Mouse (Mus musculus): ENCODE data around the gene Ncstn. TPM values are rescaled to one million over a fixed set of nuclear protein-coding genes. Genes with fewer than 3 reads are reported as not detected.

Ncstn gene
- total RNA-seq, 2 experiments from 2014 or later, result 24.6 to 57.3 TPM

Other genes with a start within 250 kb of the Ncstn start
- 17.2 and 17.3 TPM in 2 replicates for gene Cd84, start 243.1 kb downstream of the Ncstn start, total RNA-seq (2014; fragmentation: Nextera tagmentation)
- 20.1 and 61.3 TPM in 2 replicates for gene Cd84, start 243.1 kb downstream of the Ncstn start, total RNA-seq (2017)
- gene Gm10521, start 187.1 kb downstream of the Ncstn start, total RNA-seq (2014; fragmentation: Nextera tagmentation), result 2.6 and 2.7 TPM in 2 replicates
- gene Gm10521, start 187.1 kb downstream of the Ncstn start, total RNA-seq (2017), result 1.1 TPM in 2 replicates
- 3.7 and 17.0 TPM in 2 replicates for gene Slamf6, start 165.3 kb downstream of the Ncstn start, total RNA-seq (2014; fragmentation: Nextera tagmentation)
- gene Slamf6, start 165.3 kb downstream of the Ncstn start, total RNA-seq (2017), result 0.50 and 3.5 TPM in 2 replicates
- gene Vangl2, start 54.4 kb downstream of the Ncstn start, total RNA-seq (2014; fragmentation: Nextera tagmentation), result 1.6 and 1.9 TPM in 2 replicates
- 0.42 and 2.6 TPM in 2 replicates for gene Vangl2, start 54.4 kb downstream of the Ncstn start, total RNA-seq (2017)
- gene Nhlh1, start 25.2 kb downstream of the Ncstn start, total RNA-seq (2014; fragmentation: Nextera tagmentation), result not detected in 2 replicates
- not detected in 2 replicates for gene Nhlh1, start 25.2 kb downstream of the Ncstn start, total RNA-seq (2017)
- gene Copa, start 266 bp downstream of the Ncstn start, total RNA-seq (2014; fragmentation: Nextera tagmentation), result 107 and 133 TPM in 2 replicates
- 107 and 114 TPM in 2 replicates for gene Copa, start 266 bp downstream of the Ncstn start, total RNA-seq (2017)
- 31.6 and 53.9 TPM in 2 replicates for gene Pex19, start 44.0 kb upstream of the Ncstn start, total RNA-seq (2014; fragmentation: Nextera tagmentation)
- 45.1 and 48.2 TPM in 2 replicates for gene Pex19, start 44.0 kb upstream of the Ncstn start, total RNA-seq (2017)
- 106 and 110 TPM in 2 replicates for gene Dcaf8, start 65.3 kb upstream of the Ncstn start, total RNA-seq (2014; fragmentation: Nextera tagmentation)
- gene Dcaf8, start 65.3 kb upstream of the Ncstn start, total RNA-seq (2017), result 132 and 142 TPM in 2 replicates
- gene Pea15a, start 124.0 kb upstream of the Ncstn start, total RNA-seq (2014; fragmentation: Nextera tagmentation), result 0.50 and 4.7 TPM in 2 replicates
- 2.0 TPM in 1 of 2 replicates, not detected in the other for gene Pea15a, start 124.0 kb upstream of the Ncstn start, total RNA-seq (2017)
- gene Casq1, start 137.1 kb upstream of the Ncstn start, total RNA-seq (2014; fragmentation: Nextera tagmentation), result not detected in 2 replicates
- gene Casq1, start 137.1 kb upstream of the Ncstn start, total RNA-seq (2017), result not detected in 2 replicates
- gene Atp1a4, start 175.6 kb upstream of the Ncstn start, total RNA-seq (2014; fragmentation: Nextera tagmentation), result not detected in 2 replicates
- gene Atp1a4, start 175.6 kb upstream of the Ncstn start, total RNA-seq (2017), result not detected in 2 replicates
- 9.3 and 23.6 TPM in 2 replicates for gene Igsf8, start 178.8 kb upstream of the Ncstn start, total RNA-seq (2014; fragmentation: Nextera tagmentation)
- 9.7 and 16.4 TPM in 2 replicates for gene Igsf8, start 178.8 kb upstream of the Ncstn start, total RNA-seq (2017)
- gene Atp1a2, start 215.3 kb upstream of the Ncstn start, total RNA-seq (2014; fragmentation: Nextera tagmentation), result not detected in 2 replicates
- gene Atp1a2, start 215.3 kb upstream of the Ncstn start, total RNA-seq (2017), result not detected in 2 replicates
- not detected in 2 replicates for gene Kcnj9, start 246.5 kb upstream of the Ncstn start, total RNA-seq (2014; fragmentation: Nextera tagmentation)
- not detected in 2 replicates for gene Kcnj9, start 246.5 kb upstream of the Ncstn start, total RNA-seq (2017)

All from megakaryocyte-erythroid progenitor cell, adult 5-6 weeks (primary cell).